Mouse (Mus musculus) gastrocnemius, postnatal 10 days (tissue): Measurements from ENCODE around the gene Dcn. TPM values are rescaled to one million over a fixed set of nuclear protein-coding genes. Genes with fewer than 3 reads are reported as not detected.

ENCODE experiments used
- DNase-seq: peaks from one replicate; pipeline ENCODE4 v3.0.0; 2021; ENCODE audit warnings: mixed read lengths
- total RNA-seq, 2 experiments: library from RNA; stranded (reverse); gene quantifications; 2 replicates each; pipeline ENCODE4 v1.2.3; 2021

Gene Dcn
- total RNA-seq, 2 experiments from 2014 or later, result 546 to 577 TPM

DNA sequence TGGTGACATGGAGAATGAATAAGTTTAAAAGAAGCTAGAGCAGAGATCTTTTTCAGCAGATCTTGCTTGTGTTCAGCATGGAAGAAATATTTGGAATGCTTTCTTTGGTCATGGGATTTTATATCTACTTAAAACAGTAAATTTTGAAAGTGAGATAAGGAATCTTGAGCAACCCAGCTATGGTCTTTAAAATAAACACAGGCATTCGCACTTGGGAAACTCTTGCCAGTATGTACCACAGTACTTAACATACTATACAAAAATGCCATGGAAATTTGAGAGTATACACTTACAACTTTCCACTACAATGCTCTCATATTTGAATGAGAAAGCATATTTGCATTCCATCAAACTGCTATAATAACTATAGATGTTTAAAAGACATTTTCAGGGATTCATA lies 68.3 kb downstream of the Dcn start:
- no peak for DNase-seq

DNA sequence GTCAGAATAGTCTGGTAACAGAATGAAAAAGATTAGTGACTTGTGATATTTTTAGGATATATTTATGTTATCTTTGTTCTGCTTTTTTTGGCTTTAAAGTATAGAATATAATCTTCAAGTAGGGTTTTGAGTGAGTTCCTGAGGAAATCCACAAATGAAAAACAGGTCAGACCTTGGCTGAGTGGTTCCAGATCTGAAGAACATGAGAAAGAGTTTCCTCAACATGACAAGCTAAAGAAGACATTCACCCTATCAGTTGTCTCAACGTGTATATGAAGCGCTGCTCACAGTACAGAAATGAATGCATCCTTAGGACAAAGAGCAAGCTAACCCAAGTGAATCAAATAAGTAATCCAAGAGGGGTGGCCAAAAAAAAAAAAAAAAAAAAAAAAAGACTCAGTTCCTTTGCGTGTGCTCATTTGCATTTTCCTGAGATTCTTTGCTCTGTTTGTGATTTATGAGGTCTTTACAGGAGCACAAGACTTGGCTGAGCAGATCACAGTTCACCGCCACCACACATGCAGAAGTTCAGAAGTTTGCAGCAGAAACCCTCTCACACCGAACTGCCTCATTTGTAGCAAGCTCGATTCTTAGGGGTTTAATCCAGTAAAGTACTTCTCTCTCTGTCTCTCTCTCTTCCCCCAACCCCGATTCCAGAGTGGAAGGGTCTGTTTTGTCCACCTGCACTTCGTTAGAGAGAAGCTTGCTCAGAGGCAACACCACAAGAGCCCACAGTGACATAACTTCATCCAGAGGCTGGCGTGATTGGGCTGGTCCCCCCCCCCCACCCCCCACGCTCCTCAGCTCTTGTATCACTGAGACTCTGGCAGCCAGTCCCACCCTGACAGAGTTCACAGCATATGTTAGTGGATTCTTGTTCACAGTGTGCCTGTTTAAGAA lies 85.8 kb downstream of the Dcn start, which contains the start of gene Lum:
TSS of gene Lum (plus strand) at position 172 of the 900 bp plus-strand sequence.
- peak; percentile 7 for DNase-seq

DNA sequence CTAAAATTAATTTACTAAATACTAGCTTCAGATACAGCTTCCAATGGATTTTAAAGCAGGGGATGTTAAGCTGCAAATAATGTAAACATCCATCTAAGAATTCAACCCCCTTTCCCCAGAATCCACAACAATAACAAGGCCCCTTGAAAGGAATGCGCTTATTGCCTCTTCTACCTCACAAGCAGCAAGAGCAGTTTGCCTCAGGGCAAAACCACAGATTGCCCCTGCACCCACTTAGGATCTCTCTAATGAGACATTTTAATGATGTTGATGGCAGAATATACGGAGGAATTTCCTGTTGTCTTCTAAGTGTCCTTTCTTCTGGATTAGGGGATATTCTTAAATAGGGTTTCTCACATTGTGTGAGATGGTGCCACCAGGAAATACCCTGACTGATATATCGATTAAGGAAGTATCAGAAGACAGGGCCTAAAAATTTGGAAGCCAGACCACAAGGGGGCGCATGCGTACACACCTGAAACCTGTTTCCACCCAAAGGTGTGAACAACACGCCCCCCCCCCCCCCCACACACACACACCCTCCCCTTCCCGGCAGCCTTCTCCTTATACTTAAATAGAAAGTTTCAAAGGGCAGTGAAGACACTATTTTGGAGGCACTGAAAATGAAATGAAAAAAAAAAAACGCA lies 88.2 kb downstream of the Dcn start:
- DNase-seq, result no peak

Other genes starting within 250 kb of the Dcn start
- 10 to 100 TPM; 71.2 to 92.0 TPM for gene Lum, start 85.5 kb downstream of the Dcn start, total RNA-seq
- 10 to 100 TPM; 64.0 to 76.7 TPM for gene Kera, start 127.3 kb downstream of the Dcn start, total RNA-seq
- under 1 TPM; 0.38 TPM for gene Epyc, start 164.5 kb downstream of the Dcn start, total RNA-seq
- gene Ccer1, start 213.4 kb downstream of the Dcn start, total RNA-seq, result not detected
- not detected for gene C030005K15Rik, start 247.1 kb downstream of the Dcn start, total RNA-seq